Mouse (Mus musculus): Measurements from ENCODE around the gene Gsap.
"Not testable (repeated sequence)": the region's sequence is repeated elsewhere in the genome, so short reads cannot be mapped to it uniquely, and the experiment has no call there.

Gene Gsap

DNA sequence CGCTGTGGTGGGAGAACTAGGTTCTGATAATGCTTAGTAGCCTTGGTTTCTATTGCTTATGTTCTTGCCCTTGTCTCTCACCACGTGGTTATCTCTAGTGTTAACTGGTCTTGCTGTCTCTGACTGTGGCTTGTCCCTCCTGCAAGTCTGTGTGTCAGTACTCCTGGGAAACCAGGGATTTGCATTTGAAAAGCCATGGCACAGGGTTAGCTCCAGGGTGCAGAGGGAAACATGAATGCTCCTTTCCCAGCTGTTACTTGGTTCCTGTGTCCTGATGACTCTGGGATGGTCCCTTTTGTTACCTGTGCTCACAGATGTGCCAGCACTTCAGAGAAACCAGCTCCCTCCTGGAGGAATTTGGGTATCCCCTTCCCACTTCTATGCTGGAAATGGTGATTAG lies 3.0 kb upstream of the Gsap start:
- DNase-seq (ENCODE audit: low read depth): not testable (repeated sequence)

DNA sequence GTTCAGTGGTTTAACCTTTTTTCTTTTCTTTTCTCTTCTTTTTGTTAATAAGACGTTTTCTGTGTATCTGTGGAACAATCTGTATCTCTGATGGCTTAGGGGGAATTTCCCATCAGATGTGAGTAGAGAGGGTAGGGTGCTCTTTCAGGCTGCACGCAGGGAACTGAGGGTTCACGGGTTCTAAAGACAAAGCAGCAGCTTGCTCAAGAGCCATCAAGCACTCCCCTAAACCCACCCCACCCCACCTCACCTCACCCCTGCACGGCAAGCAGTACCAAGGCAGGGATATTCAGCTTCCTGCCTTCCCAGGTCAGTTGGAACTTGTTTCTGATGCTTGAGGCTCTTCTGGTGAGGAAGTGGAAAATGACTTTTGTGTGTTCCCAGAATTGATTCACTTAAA lies 766 bp downstream of the Gsap start:
- no peak for DNase-seq (ENCODE audit: low read depth)

DNA sequence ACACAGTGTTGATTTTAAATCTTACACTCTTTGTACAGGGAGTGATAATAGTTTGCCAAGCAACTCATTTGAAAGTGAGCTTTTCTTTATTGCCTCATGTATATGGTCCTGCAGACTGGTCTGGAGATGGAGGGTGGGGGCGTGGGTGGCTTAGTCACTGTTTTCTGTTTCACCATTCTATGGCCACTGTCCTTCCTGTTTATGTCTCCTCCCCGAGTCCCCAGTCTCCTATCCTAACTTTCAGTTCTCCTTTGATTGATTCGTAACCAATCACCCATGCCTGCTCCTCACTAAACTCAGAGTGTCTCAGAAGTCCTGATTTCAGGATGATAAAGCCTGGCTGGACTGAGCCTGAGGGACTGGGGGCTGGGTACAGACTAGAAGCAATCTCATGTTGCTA lies 2.4 kb downstream of the Gsap start:
- DNase-seq (ENCODE audit: low read depth): no peak

DNA sequence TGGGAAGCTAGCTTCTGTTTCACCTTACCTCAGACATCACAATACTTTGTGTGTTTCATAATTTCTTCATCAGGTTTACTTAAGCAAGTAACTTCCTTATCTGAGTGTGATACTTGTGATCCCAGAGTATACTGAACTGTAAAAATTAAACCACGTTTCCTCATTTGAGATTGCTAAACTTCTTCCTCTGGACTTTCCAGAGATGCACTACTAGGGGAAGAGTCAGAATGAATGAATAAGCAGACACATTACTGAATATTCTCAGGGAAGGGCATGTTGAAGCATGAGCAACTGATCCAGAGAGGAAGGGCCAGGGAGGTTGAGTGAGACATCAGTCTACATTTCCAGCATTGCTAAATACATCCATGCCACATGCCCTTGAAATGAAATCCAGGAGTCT lies 3.0 kb downstream of the Gsap start:
- no peak for DNase-seq (ENCODE audit: low read depth)

DNA sequence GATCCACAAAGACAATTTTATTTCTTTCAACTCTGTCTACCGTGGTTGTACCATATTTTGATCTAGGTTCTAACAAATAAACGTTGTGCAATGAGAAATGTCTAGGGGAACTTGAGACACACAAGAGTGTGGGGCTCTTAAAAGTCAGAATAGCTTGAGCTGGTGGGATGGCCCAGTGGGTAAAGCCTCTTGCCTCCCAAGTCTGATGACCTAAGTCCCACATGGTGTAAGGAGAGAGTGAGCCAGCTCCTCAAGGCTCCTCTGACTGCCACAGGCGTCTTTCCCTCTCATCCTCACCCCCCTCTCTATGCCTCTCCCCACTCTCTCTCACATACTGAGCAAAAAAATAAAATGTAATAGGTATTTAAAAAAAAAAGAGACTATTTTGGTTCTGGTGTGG lies 3.4 kb downstream of the Gsap start:
- DNase-seq (ENCODE audit: low read depth): no peak

DNA sequence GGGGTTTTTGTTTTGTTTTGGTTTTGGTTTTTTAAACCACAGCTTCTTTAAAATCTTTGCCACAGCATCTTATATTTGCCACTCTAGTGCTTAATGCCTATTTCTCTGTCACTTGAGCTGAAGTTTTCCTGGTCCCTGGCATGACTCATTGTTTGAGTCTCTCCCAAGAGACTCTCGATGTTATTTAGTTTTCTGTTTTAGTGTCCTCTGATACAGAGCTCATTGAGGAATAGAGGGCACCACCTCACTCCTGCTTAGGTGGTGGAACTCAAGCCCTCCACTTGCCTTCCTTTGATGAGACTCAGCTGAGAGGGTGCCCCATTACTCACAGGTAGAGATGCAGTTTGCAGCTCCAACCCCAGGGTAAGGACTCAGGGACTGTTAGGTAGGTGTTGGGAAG lies 17.4 kb downstream of the Gsap start:
- no peak for DNase-seq (ENCODE audit: low read depth)

DNA sequence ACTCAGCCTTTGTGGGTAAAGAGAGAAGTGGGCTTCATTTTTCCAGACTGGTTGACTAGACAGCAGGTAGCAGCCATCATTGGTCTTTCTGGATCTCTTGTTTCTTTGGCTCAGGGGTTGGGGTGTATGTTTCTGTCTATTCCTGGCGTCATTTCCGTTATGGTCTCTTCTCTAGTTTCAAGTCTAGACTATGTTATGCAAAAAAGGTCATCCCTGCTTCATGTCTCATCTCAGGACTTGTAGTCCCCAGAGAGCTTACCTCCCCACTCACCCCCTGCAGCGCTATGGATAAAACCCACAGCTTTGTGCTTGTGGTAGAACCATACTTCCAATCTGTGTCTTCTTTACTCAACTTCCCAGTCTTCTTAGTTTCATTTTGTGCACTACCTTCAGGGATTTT lies 18.1 kb downstream of the Gsap start:
- no peak for DNase-seq (ENCODE audit: low read depth)

DNA sequence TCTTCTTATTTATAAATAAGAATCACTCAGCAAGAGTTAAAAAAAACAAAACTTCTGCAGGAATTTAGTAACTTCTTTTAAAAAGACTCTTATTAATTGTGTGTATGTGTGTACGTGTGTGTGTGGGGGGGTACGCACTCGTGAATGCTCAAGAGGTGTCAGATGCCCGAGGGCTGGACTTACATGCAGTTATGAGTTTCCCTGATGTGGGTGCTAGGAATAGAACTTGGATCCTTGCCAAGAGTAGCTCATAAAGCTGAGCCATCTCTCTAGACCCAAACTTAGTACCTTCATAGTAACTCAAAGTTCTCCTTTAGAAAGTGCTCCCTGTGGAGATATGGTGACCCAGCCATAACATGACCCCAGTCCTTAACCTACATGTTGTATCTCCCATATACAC lies 20.0 kb downstream of the Gsap start:
- no peak for DNase-seq (ENCODE audit: low read depth)

DNA sequence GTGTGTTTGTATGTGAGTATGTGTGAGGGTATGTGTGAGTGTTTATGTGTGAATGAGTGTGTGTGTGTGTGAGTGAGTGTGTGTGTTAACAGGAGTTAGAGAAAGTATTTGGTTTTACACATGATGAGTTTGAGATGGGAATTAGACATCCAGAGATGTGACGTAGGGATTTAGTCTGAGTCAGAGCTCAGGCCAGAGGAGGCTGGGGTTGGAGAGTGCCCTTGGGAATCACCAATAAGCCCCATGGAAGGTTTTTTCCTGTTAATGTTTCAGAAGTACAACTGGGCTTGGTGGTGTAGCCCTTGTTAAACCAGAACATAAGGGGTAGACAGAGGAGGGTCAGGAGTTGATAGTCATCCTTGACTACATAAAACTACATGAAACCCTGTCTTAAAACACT lies 25.4 kb downstream of the Gsap start:
- no peak for DNase-seq (ENCODE audit: low read depth)

DNA sequence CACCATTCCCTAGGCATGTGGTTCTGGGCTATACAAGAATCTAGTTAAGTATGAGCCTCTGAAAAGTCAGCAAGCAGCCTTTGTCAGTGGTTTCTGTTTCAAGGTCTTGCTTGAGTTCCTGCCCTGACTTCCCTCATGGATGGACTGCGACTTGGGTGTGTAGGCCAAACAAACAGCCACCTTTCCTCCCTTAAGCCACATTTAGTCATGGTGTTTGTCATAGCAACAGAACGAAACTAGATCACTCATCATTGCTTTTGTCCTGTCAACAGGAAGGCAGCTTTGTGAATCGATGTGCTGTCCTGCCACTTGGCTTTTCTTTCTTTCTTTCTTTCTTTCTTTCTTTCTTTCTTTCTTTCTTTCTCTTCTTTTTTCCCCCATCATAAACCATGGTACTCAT lies 26.9 kb downstream of the Gsap start:
- DNase-seq (ENCODE audit: low read depth): no peak

DNA sequence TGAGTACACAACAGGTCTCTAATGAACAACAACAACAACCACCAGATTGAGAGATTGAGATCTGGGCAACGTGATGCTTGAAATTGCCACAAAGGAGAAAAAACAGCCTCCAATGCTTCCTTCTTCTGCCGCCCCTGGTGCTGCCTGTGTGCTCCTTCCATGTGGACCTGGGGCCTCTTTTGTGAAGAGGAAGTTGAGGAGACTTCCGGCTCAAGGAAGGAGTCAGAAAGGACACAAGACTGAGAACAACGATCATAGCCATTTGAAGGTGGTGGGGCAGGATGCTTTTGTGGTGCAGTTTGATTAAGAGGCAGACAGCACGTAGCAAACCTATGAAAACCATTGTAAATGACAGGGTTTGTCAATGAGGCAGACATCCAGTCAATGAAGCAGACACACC lies 27.7 kb downstream of the Gsap start:
- no peak for DNase-seq (ENCODE audit: low read depth)

DNA sequence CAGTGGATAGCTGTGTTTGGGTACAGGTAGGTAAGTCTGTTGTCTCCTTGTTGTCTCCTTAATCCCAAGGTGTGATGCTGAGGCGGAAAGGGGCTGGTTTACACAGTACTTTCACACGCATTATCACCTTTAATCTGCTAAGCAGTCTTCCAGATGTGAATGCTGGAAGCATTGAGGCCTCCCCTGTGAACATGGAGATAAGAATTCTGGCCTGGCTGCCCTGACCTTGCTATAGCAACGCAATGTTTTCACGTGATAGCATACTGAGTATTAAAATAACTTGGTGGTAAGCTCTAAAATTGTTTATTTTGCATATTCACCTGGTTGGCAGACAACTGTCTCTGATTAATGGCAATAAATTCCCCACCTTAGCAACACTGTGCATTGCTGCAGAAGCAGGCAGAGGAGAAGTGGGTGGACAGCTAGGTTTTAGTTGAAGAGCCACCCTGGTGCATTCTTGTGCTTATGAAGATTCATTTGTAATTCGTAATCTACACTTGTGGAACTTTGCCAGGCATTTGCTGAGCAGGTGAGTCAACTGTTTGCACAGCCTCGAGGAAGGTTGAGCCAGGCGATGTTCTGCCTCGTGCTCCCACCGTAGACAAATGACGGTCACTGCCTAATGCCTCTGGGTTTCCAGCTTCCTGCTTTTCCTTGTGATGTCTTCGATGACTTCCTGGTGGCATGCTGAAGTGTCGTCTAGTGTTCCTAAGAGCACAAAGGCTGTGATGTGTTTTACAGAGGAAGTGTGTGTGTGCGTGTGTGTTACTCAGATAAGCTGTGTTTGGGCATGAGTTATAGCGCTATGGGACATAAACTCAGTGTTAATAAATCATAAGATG lies 31.6 kb downstream of the Gsap start:
- DNase-seq (ENCODE audit: low read depth): no peak

DNA sequence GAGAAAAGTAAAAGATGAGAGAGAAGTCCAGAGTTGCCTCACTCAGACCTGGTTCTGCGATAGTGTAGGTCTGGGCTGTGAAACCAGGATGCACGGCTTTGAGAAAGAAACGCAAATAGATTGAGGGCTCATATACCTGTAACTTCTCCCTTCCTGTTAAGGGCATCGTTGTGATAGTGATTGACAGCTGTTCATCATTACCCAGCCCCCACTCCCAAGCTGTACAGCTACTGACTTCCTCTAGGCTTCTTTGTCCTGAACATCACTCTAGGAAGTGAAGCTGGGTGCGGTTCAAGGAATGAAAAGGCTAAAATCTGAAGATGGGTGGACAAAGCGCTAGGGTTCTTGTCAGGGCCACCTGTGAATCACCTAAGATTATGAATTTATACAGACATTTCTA lies 46.8 kb downstream of the Gsap start:
- no peak for DNase-seq (ENCODE audit: low read depth)

DNA sequence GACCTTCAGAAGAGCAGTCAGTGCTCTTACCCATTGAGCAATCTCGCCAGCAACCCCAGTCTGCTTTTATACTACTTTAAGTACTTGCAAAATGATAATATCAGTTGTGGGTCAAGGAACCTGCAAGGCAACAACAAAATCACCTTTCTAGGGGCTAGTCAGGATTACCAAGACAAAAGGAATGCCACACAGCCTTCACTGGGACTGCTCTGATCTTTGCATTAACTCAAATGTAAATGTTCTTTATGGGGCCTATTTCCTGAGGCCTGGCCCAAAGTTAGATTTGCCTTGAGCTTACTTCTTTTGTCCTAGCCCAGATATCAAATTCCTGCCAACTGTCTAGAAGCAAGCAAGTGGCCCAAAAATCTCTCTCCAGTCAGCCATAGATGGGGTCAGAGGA lies 58.5 kb downstream of the Gsap start:
- no peak for DNase-seq (ENCODE audit: low read depth)

DNA sequence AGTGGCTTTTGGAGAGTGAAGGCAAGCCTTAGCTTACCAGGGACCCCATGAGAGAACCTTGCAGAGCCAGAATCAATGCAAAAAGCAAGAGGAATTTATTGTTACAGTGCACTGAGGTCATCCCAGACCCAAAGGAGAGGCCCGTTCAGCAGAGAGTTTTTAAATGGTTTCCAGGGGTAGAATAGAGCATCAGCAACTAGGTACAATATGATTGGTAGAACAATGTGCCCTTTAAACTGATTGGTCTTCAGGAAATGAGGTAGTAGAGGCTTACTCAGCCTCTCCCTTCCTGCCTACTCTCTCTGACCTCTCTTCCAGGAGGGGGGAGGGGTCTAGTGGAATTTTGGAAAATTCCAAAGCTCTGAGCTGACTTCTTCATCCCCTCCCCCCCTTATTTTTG lies 59.2 kb downstream of the Gsap start:
- no peak for DNase-seq (ENCODE audit: low read depth)

DNA sequence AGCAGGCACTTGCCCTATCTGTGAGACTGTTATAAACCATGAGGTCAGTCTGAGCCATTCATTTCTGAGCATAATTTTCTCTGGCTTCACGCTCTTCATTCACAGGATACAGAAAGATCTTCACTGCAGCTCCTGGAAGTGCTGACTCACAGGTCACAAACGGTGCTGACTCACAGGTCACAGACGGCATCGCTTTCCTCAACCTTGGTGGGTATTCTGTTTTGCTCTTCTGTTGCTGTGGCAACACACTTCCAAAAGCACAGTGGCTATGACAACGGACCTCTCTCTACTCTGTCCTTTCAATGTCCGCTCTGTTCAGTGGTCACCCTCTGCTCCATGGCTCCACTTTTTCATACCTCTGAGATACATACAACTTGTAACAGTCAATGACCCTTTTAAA lies 60.7 kb downstream of the Gsap start:
- DNase-seq (ENCODE audit: low read depth): no peak

DNA sequence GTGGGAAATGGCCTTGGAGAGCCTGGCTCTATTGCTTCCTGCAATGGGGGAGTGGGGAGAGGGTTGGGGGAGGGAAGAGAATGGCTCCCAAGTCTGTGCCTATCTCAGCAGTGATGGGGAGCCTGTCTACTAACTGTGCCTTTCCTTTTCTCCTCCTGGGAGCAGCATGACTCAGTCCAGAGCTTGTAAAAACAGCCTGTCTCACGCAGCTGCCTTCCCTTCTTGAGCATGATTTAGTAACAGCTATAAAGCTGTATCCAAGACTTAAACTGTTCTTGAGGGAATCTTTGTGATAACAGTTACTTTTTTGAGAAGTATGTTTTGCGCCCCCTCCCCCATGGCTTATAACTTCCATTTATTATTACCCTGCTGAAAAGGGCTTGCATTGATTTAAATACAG lies 61.9 kb downstream of the Gsap start:
- no peak for DNase-seq (ENCODE audit: low read depth)

DNA sequence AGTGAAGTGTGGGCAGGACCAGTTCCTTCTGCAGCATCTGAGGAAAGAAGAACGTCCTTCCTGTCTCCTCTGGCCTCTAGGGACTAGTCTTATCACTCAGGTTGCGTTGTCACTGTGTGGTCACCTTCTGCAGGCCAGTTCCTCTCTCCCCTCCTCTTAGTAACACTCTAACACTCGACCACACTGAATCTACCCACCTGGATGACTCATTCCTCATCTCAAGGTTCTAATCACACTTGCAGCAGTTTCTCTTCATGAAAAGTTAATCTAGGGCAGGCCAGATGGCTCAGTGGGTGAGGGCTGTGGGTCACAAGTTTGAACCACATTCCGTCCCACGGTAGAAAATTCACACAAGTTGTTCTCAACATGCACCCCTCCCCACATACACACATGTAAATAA lies 62.8 kb downstream of the Gsap start:
- DNase-seq (ENCODE audit: low read depth): no peak

DNA sequence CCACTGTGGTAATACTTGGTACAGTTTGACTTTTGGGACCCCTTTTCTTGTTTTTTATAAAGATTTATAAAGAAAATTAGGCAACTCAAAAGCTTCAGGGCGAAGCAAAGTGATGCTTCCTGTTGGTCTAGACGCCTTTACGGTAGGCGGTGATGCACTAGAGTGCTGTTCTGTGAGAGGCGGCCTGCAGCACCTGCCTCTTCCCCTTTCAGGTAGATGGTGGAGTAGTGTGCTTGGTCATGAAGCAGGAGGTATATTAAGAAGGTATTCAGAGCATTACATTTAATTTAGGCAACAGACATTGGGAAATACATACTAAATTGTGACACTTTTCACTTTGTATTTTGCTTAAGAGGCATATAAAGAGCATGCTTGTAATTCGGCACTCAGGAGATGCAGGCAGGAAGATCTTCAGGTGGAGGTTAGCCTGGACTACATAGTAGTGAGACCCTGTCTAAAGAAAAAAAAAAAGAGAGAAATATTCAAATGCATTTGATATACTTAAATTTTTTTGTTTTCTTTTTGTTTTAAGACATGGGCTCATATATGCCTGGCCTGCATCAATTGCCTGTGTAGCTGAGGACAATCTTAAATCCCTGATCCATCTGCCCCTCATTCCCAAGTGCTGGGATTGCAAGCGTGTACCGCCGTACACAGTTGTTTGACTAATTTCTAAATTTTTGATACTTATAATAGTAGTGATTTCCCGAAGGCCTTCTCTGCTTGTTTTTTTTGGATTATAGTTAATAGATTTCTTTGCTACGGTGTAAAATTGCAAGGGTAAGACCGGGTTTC lies 68.9 kb downstream of the Gsap start:
- DNase-seq (ENCODE audit: low read depth): no peak

DNA sequence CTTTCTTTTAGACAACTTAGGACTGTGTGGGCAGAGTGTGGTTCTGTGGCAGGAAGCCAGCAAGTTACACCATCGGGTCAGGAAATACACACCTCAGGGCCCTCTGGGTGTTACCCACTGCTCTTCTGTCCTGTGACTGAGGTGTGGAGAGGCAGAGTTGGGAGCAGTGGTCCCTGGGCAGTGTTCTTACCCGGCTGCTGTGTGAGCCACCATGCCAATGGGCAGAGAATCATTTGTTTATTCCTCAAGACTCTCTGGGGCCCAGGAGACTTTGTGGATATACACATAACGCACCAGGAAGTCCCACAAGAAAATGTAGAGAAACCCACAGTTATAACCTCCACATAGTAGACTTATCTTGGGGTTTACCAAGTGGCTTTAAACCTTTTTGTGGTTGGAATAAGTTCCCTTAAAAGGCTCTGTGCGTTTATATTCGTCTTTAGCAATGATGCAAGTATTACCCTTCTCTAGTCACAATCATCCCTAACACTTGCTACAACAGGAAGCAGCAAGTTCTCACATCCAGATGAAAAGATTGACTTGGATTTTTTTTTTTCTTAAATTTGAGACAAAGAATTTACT lies 69.6 kb downstream of the Gsap start:
- no peak for DNase-seq (ENCODE audit: low read depth)

DNA sequence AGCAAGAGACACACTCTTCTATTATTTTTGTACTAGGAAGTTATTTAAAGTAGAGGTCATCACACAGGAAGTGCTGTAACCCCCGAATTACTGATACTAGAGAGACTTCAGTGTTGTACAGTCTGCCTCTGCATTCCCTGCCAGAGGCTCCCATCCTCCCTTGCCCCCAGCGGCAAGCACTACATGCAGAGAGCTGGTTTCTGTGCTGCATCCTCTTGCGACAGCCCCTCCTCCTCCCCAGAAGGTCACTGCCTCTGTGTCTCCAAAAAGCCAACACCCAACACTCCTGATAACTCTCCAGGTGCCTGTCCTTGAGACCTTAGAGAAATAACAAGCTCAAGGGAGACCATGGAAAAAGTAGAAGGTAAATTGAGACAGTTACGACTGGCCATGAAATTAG lies 71.1 kb downstream of the Gsap start:
- no peak for DNase-seq (ENCODE audit: low read depth)

DNA sequence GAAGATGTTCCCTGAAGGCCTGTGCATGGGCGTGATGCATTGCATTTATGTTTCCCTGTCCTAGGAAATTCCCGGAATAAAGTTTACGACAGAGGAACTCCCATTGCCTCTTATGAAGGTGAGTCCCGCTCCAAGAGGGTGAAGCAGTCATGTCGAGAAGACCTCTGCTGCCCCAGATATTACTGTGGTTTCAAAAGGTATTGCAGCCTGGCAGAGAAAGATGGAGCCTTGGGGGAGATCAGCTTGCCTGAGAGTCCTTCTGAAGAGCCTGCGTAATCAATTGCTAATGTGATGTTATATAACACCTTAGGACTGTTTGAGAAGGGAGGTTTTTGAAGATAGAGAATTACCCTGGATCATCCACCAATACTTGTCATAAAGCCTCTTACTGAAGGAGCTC lies 71.8 kb downstream of the Gsap start:
- DNase-seq (ENCODE audit: low read depth): no peak

DNA sequence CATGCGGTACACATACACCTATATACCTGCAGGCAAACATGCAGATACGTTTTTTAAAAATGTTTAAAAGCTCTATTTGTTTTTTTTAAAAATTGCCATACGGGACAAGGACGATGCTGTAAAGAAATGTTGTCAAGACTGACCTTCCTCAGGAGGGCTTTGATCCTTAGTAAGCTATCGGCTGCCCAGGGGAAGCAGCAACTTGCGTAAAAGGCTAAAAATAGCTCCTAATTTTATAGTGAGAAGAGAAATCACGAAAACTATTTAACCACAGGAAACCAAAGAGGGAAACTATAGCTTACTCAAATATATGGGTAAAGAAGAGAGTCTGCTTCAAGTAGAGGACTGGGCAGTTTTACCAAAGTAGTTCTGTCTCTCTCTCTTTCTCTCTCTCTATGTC lies 74.7 kb downstream of the Gsap start:
- DNase-seq (ENCODE audit: low read depth): no peak

Measured in c-Kit-positive CD71-negative TER-119-negative erythroid progenitor cells, embryonic 14.5 days (primary cell).